In the genomic region with DNA sequence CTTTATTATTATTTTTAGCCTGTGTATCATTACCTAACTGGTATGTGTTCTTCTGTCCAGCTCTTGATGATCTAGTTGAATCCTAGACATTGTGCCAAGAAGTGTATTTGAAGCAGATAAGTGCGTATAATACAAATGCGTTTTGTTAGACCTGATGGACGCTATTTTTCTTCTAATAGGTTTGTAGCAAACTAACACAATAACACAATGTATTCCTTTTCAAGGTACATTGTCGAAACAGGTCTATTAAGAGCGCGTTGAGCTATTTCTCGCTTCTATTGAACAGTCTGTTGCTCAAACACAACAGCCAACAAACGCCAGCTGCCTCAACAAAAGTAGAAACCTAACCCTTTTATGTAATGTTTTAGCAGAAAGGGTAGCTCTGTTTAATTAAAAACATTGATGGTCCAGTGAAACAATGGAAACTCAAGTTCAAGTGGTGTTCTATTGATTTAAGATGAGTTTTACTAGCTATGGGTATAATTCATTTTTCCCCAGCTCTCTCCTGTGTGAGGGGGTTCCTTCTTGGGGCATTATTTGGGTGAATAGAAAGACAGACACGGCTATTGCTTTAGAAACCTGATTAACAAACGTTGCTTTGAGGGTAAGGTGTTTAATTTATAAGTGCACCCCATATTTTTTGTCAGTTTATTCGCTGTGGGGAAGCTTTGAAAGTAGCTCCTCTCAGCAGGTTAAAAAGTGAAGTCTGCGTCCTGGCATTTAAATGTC, we compare ENCODE assay signal across 10 mouse cellular contexts. TPM values are rescaled to one million over a fixed set of nuclear protein-coding genes. Genes with fewer than 3 reads are reported as not detected.
DNase-seq lines count a peak whose midpoint lies in the region; ATAC-seq and TF ChIP-seq lines count a peak whose summit lies in the region.
"Had no signal": no experiment of that assay in that cellular context is flagged by ENCODE, and none has a peak within 500 bp of the region (broad histone marks: within the 10 kb centered on the region; RNA-seq: fewer than 3 reads in every experiment).

No protein-coding gene starts in this region.

- H3K36me3 ChIP-seq in heart, embryonic 13.5 days = no peaks in the 10 kb centered on the region
- H3K36me3 ChIP-seq in hindbrain, embryonic 11.5 days (ENCODE audit: control insufficient read depth, insufficient read depth, low read length) = no peaks in the 10 kb centered on the region
- H3K36me3 ChIP-seq in midbrain, embryonic 16.5 days (ENCODE audit: control insufficient read depth, insufficient read depth, low read length) = no peaks in the 10 kb centered on the region

- no peak for TF ChIP-seq CTCF in cortical plate, adult 2 months (IDR thresholded peaks at IDR 0.05; ENCODE audit: extremely low read depth, insufficient read depth, low read length)

- no peak for DNase-seq in heart, postnatal 4 days
- peak; percentile 57 for DNase-seq in hindbrain, embryonic 11.5 days (ENCODE audit: low spot score)
- DNase-seq in right cerebral cortex, postnatal 36 days (ENCODE audit: low spot score in 2 of 2) = no peak
- DNase-seq in right cerebral cortex, adult 18-20 months = no peak
- DNase-seq: gastrocnemius, postnatal 25 days; thymus, postnatal 14 days had no signal

- H3K4me3 ChIP-seq in heart, embryonic 13.5 days = peak overlapping the region; percentile 41; the same call in 1 of the 2 replicates
- H3K4me3 ChIP-seq in cortical plate, adult 2 months (ENCODE audit: insufficient read depth, low read length) = no peak overlapping the region; the same call in 1 of the 2 replicates
- peak overlapping the region; percentile 25 for H3K4me3 ChIP-seq in hindbrain, embryonic 11.5 days (ENCODE audit: low read depth, low read length)
- H3K4me3 ChIP-seq in midbrain, embryonic 16.5 days (ENCODE audit: low read depth, low read length) = no peak overlapping the region; the same call in 1 of the 2 replicates

- H3K4me2 ChIP-seq in heart, embryonic 13.5 days = 0 out of 2 replicates have a peak overlapping the region, but pooled peaks have one; percentile 63
- peak overlapping the region; percentile 42 for H3K4me2 ChIP-seq in hindbrain, embryonic 11.5 days (replicated peaks; ENCODE audit: low read depth, low read length)
- peak overlapping the region; percentile 42 for H3K4me2 ChIP-seq in midbrain, embryonic 16.5 days (ENCODE audit: low read length)

- no peak for TF ChIP-seq POLR2A in cortical plate, adult 2 months (IDR thresholded peaks at IDR 0.05; ENCODE audit: extremely low read depth, insufficient read depth, low read length)

- H3K27me3 ChIP-seq in heart, embryonic 13.5 days (replicated peaks) = peaks cover 88% of the 10 kb centered on the region
- H3K27me3 ChIP-seq in hindbrain, embryonic 11.5 days (ENCODE audit: control insufficient read depth, insufficient read depth, low read length) = peaks cover 36% of the 10 kb centered on the region
- peaks cover 27% of the 10 kb centered on the region for H3K27me3 ChIP-seq in midbrain, embryonic 16.5 days (ENCODE audit: control insufficient read depth, insufficient read depth, low read depth, low read length)

- WGBS in heart, embryonic 13.5 days = 6% methylated on average over 12 of the region's 12 CpGs
- WGBS in hindbrain, embryonic 11.5 days = 2% methylated on average over 12 of the region's 12 CpGs
- 4% methylated on average over 12 of the region's 12 CpGs for WGBS in midbrain, embryonic 16.5 days

- no peak for ATAC-seq in heart, embryonic 13.5 days (ENCODE audit: extremely low read depth, insufficient number of reproducible peaks, low FRiP score, low TSS enrichment)
- ATAC-seq in hindbrain, embryonic 11.5 days (ENCODE audit: low FRiP score) = peak; percentile 20; the same call in 1 of the 2 replicates
- ATAC-seq in midbrain, embryonic 16.5 days = no peak
- no peak for ATAC-seq in inflammation-experienced regulatory T-cells, adult 6 months

- no peak overlapping the region for H3K9ac ChIP-seq in heart, embryonic 13.5 days
- H3K9ac ChIP-seq in hindbrain, embryonic 11.5 days (ENCODE audit: low read depth, low read length) = no peak overlapping the region
- no peak overlapping the region for H3K9ac ChIP-seq in midbrain, embryonic 16.5 days (ENCODE audit: low read depth, low read length)

- H3K9me3 ChIP-seq in heart, embryonic 13.5 days = peaks cover 11% of the 10 kb centered on the region; the same call in 1 of the 2 replicates
- no peaks in the 10 kb centered on the region for H3K9me3 ChIP-seq in hindbrain, embryonic 11.5 days (ENCODE audit: control insufficient read depth, low read length)
- H3K9me3 ChIP-seq in midbrain, embryonic 16.5 days (replicated peaks; ENCODE audit: control insufficient read depth, low read length, poor library complexity, severe bottlenecking) = peaks cover 3% of the 10 kb centered on the region; the same call in 1 of the 2 replicates

- H3K27ac ChIP-seq in heart, embryonic 13.5 days (replicated peaks) = no peak overlapping the region
- H3K27ac ChIP-seq in cortical plate, adult 2 months (ENCODE audit: insufficient read depth, low read length) = peak overlapping the region; percentile 54
- no peak overlapping the region for H3K27ac ChIP-seq in hindbrain, embryonic 11.5 days (ENCODE audit: low read depth, low read length)
- peak overlapping the region; percentile 68; the same call in 1 of the 2 replicates for H3K27ac ChIP-seq in midbrain, embryonic 16.5 days (ENCODE audit: low read length)

- H3K4me1 ChIP-seq in heart, embryonic 13.5 days = peaks cover 11% of the 10 kb centered on the region
- no peaks in the 10 kb centered on the region for H3K4me1 ChIP-seq in cortical plate, adult 2 months (ENCODE audit: control insufficient read depth, insufficient read depth, low read length)
- no peaks in the 10 kb centered on the region for H3K4me1 ChIP-seq in hindbrain, embryonic 11.5 days (replicated peaks; ENCODE audit: control insufficient read depth, insufficient read depth, low read length)
- H3K4me1 ChIP-seq in midbrain, embryonic 16.5 days (ENCODE audit: control insufficient read depth, insufficient read depth, low read length) = peaks cover 2% of the 10 kb centered on the region; the same call in 1 of the 2 replicates

RNA-seq across cellular contexts. Expression of gene Gm10837, which starts 0.5 kb away (rescaled TPM):
- polyA plus RNA-seq in heart, embryonic 13.5 days (2015; fragmentation: Nextera tagmentation; extraction: Ambion mirVana) = 0.09 TPM in 1 of 2 replicates, not detected in the other
- total RNA-seq in heart, postnatal 4 days (2021) = not detected
- 0.08 TPM in 1 of 2 replicates, not detected in the other for polyA plus RNA-seq in cortical plate, adult 2 months (2012; rRNA removed)
- 0.35 and 0.76 TPM in 2 replicates for polyA plus RNA-seq in hindbrain, embryonic 11.5 days (2014; fragmentation: Nextera tagmentation; extraction: Ambion mirVana)
- polyA plus RNA-seq in midbrain, embryonic 16.5 days (2015; fragmentation: Nextera tagmentation; extraction: Ambion mirVana) = 0.19 and 0.93 TPM in 2 replicates
- under 1 TPM in 1 of 3 experiments, not detected in 2; 0.36 TPM for polyA plus RNA-seq in inflammation-experienced regulatory T-cells, adult 6 months (2017; shearing (Covaris generic))
- total RNA-seq: gastrocnemius, postnatal 25 days had no signal

RNA-seq across cellular contexts. Expression of gene Zic2, which starts 14.6 kb away (rescaled TPM):
- polyA plus RNA-seq in heart, embryonic 13.5 days (2015; fragmentation: Nextera tagmentation; extraction: Ambion mirVana) = not detected in 2 replicates
- total RNA-seq in heart, postnatal 4 days (2021) = not detected
- 11.1 and 11.9 TPM in 2 replicates for polyA plus RNA-seq in cortical plate, adult 2 months (2012; rRNA removed)
- 9.5 and 11.2 TPM in 2 replicates for polyA plus RNA-seq in hindbrain, embryonic 11.5 days (2014; fragmentation: Nextera tagmentation; extraction: Ambion mirVana)
- 6.3 and 15.2 TPM in 2 replicates for polyA plus RNA-seq in midbrain, embryonic 16.5 days (2015; fragmentation: Nextera tagmentation; extraction: Ambion mirVana)
- polyA plus RNA-seq in inflammation-experienced regulatory T-cells, adult 6 months (2017; shearing (Covaris generic)) = not detected
- total RNA-seq: gastrocnemius, postnatal 25 days had no signal

RNA-seq across cellular contexts. Expression of gene Zic5, which starts 24.4 kb away (rescaled TPM):
- polyA plus RNA-seq in heart, embryonic 13.5 days (2015; fragmentation: Nextera tagmentation; extraction: Ambion mirVana) = 0.06 TPM in 1 of 2 replicates, not detected in the other
- not detected for total RNA-seq in heart, postnatal 4 days (2021)
- polyA plus RNA-seq in cortical plate, adult 2 months (2012; rRNA removed) = 2.8 and 3.3 TPM in 2 replicates
- 19.1 and 20.1 TPM in 2 replicates for polyA plus RNA-seq in hindbrain, embryonic 11.5 days (2014; fragmentation: Nextera tagmentation; extraction: Ambion mirVana)
- 9.5 and 29.0 TPM in 2 replicates for polyA plus RNA-seq in midbrain, embryonic 16.5 days (2015; fragmentation: Nextera tagmentation; extraction: Ambion mirVana)
- under 1 TPM in 1 of 3 experiments, not detected in 2; 0.27 TPM for polyA plus RNA-seq in inflammation-experienced regulatory T-cells, adult 6 months (2017; shearing (Covaris generic))
- total RNA-seq: gastrocnemius, postnatal 25 days had no signal

RNA-seq across cellular contexts. Expression of gene Gm5089, which starts 38.9 kb away (rescaled TPM):
- not detected in 2 replicates for polyA plus RNA-seq in heart, embryonic 13.5 days (2015; fragmentation: Nextera tagmentation; extraction: Ambion mirVana)
- total RNA-seq in heart, postnatal 4 days (2021) = not detected
- 0.13 and 0.17 TPM in 2 replicates for polyA plus RNA-seq in cortical plate, adult 2 months (2012; rRNA removed)
- polyA plus RNA-seq in hindbrain, embryonic 11.5 days (2014; fragmentation: Nextera tagmentation; extraction: Ambion mirVana) = 0.99 and 1.6 TPM in 2 replicates
- polyA plus RNA-seq in midbrain, embryonic 16.5 days (2015; fragmentation: Nextera tagmentation; extraction: Ambion mirVana) = 0.82 and 1.4 TPM in 2 replicates
- not detected for polyA plus RNA-seq in inflammation-experienced regulatory T-cells, adult 6 months (2017; shearing (Covaris generic))
- total RNA-seq: gastrocnemius, postnatal 25 days had no signal

RNA-seq across cellular contexts. Expression of gene Pcca, which starts 44.3 kb away (rescaled TPM):
- polyA plus RNA-seq in heart, embryonic 13.5 days (2015; fragmentation: Nextera tagmentation; extraction: Ambion mirVana) = 22.6 and 22.8 TPM in 2 replicates
- total RNA-seq in heart, postnatal 4 days (2021) = 10 to 100 TPM; 26.3 to 34.9 TPM
- 34.9 and 39.2 TPM in 2 replicates for polyA plus RNA-seq in cortical plate, adult 2 months (2012; rRNA removed)
- 31.6 and 33.1 TPM in 2 replicates for polyA plus RNA-seq in hindbrain, embryonic 11.5 days (2014; fragmentation: Nextera tagmentation; extraction: Ambion mirVana)
- polyA plus RNA-seq in midbrain, embryonic 16.5 days (2015; fragmentation: Nextera tagmentation; extraction: Ambion mirVana) = 25.9 and 38.5 TPM in 2 replicates
- 10 to 100 TPM; 11.4 to 26.5 (median 20.4) TPM for polyA plus RNA-seq in inflammation-experienced regulatory T-cells, adult 6 months (2017; shearing (Covaris generic))

Comparison
In these comparisons a context has a peak if more than half of its experiments do, and no peak if none do; other contexts are left out.
1. H3K27ac ChIP-seq: peak in cortical plate, adult 2 months (single experiment) and midbrain, embryonic 16.5 days (single experiment); none in heart, embryonic 13.5 days (single experiment) and hindbrain, embryonic 11.5 days (single experiment).
2. H3K4me3 ChIP-seq: peak in heart, embryonic 13.5 days (single experiment) and hindbrain, embryonic 11.5 days (single experiment); none in cortical plate, adult 2 months (single experiment) and midbrain, embryonic 16.5 days (single experiment).
3. Peak in every context shown above with its lines, with median percentiles within 50 percentile points of each other: H3K4me2 ChIP-seq.